Mouse (Mus musculus) CH12.LX (cell line): Measurements from ENCODE around the gene Ppp2ca. TPM values are rescaled to one million over a fixed set of nuclear protein-coding genes. Genes with fewer than 3 reads are reported as not detected.

Experiments
- DNase-seq: peaks from one replicate; pipeline ENCODE4 v3.0.0-alpha.2; 2013; ENCODE audit errors: extremely low read depth
- H3K27ac ChIP-seq: 2 replicates; pipeline ENCODE4 v1.5.1; 2012; ENCODE audit warnings: low read depth, mild to moderate bottlenecking, control low read depth, moderate library complexity; ENCODE audit not compliant: insufficient read depth
- H3K27me3 ChIP-seq: replicated peaks from 2 replicates; pipeline ENCODE3; 2012; ENCODE audit warnings: inconsistent platforms
- H3K36me3 ChIP-seq, 2 experiments: replicated peaks in 1 of 2; 2 replicates each; pipeline versions ENCODE3 to v1.6.1; 2012; ENCODE audit warnings: inconsistent platforms in 1 of 2, low read length in 1 of 2, mild to moderate bottlenecking in 1 of 2, mixed read lengths in 1 of 2, moderate library complexity in 1 of 2; ENCODE audit not compliant: control insufficient read depth in 1 of 2, insufficient read depth in 1 of 2
- H3K4me1 ChIP-seq, 2 experiments: 2 replicates each; pipeline ENCODE4 v1.6.1; 2012; ENCODE audit warnings: inconsistent platforms in 1 of 2, moderate library complexity in 1 of 2; ENCODE audit not compliant: insufficient read depth in 2 of 2, control insufficient read depth in 1 of 2
- H3K4me2 ChIP-seq: 2 replicates; pipeline ENCODE4 v1.6.1; 2012; ENCODE audit warnings: low read depth, mild to moderate bottlenecking, control low read depth; ENCODE audit not compliant: poor library complexity, insufficient read depth, severe bottlenecking
- H3K4me3 ChIP-seq, 3 experiments: fragments of 150-350 bp in 1 of 3; sonication (generic) in 1 of 3; replicated peaks in 1 of 3; 2 replicates each; pipeline versions ENCODE3 to v1.5.1; 2011 to 2012; ENCODE audit warnings: low read depth in 2 of 3, low read length in 2 of 3, mild to moderate bottlenecking in 2 of 3, moderate library complexity in 2 of 3, control low read depth in 1 of 3, improper control_type of control experiment in 1 of 3, inconsistent platforms in 1 of 3, mixed read lengths in 1 of 3; ENCODE audit not compliant: poor library complexity in 1 of 3
- H3K79me2 ChIP-seq: replicated peaks from 2 replicates; pipeline ENCODE4 v1.6.1; 2012; ENCODE audit warnings: mild to moderate bottlenecking, moderate library complexity; ENCODE audit not compliant: control insufficient read depth, poor library complexity, insufficient read depth, severe bottlenecking; ENCODE audit errors: extremely low read depth
- H3K9ac ChIP-seq: 2 replicates; pipeline ENCODE4 v1.6.1; 2012; ENCODE audit warnings: low read depth, mild to moderate bottlenecking, control low read depth, moderate library complexity; ENCODE audit not compliant: insufficient read depth
- H3K9me3 ChIP-seq: replicated peaks from 2 replicates; pipeline ENCODE3; 2012; ENCODE audit warnings: low read length, inconsistent platforms, mixed read lengths
- BHLHE40 ChIP-seq: IDR thresholded peaks from 2 replicates; pipeline ENCODE4 v1.6.1; 2011; ENCODE audit warnings: mild to moderate bottlenecking, low read depth, low read length, improper control_type of control experiment
- CHD1 ChIP-seq: IDR thresholded peaks from 2 replicates; pipeline ENCODE4 v1.6.1; 2012; ENCODE audit warnings: low read depth, low read length, improper control_type of control experiment, inconsistent platforms
- CHD2 ChIP-seq: IDR thresholded peaks from 2 replicates; pipeline ENCODE4 v1.6.1; 2011; ENCODE audit warnings: low read length, improper control_type of control experiment
- ELF1 ChIP-seq: IDR thresholded peaks from 2 replicates; pipeline ENCODE4 v1.6.1; 2014; ENCODE audit warnings: low read depth, mild to moderate bottlenecking, inconsistent platforms, low read length, improper control_type of control experiment
- ETS1 ChIP-seq: conservative IDR thresholded peaks from 2 replicates; pipeline ENCODE4 v1.6.1; 2012; ENCODE audit warnings: low read depth, mild to moderate bottlenecking, inconsistent platforms, low read length, improper control_type of control experiment, moderate library complexity
- GABPA ChIP-seq: IDR thresholded peaks from 2 replicates; pipeline ENCODE4 v1.6.1; 2012; ENCODE audit warnings: low read depth, low read length, improper control_type of control experiment, inconsistent platforms; ENCODE audit not compliant: insufficient replicate concordance
- HCFC1 ChIP-seq: IDR thresholded peaks from 2 replicates; pipeline ENCODE4 v1.6.1; 2012; ENCODE audit warnings: low read depth, mild to moderate bottlenecking, inconsistent platforms, low read length, improper control_type of control experiment
- JUN ChIP-seq: IDR thresholded peaks from 2 replicates; pipeline ENCODE4 v1.6.1; 2011; ENCODE audit warnings: low read depth, mild to moderate bottlenecking, low read length, improper control_type of control experiment, moderate library complexity; ENCODE audit not compliant: insufficient read depth
- JUND ChIP-seq: conservative IDR thresholded peaks from 2 replicates; pipeline ENCODE4 v1.6.1; 2011; ENCODE audit warnings: low read depth, low read length, improper control_type of control experiment
- KAT2A ChIP-seq: IDR thresholded peaks from 2 replicates; pipeline ENCODE4 v1.6.1; 2012; ENCODE audit warnings: low read length, improper control_type of control experiment, inconsistent platforms; ENCODE audit not compliant: insufficient replicate concordance
- MAX ChIP-seq: IDR thresholded peaks from 2 replicates; pipeline ENCODE4 v1.6.1; 2011; ENCODE audit warnings: low read length, improper control_type of control experiment
- MAZ ChIP-seq: IDR thresholded peaks from 2 replicates; pipeline ENCODE4 v1.6.1; 2012; ENCODE audit warnings: low read depth, mild to moderate bottlenecking, inconsistent platforms, low read length, improper control_type of control experiment, moderate library complexity
- MEF2A ChIP-seq: IDR thresholded peaks from 2 replicates; pipeline ENCODE4 v1.6.1; 2014; ENCODE audit warnings: low read depth, mild to moderate bottlenecking, inconsistent platforms, low read length, improper control_type of control experiment, borderline replicate concordance
- MXI1 ChIP-seq: IDR thresholded peaks from 2 replicates; pipeline ENCODE4 v1.6.1; 2011; ENCODE audit warnings: mild to moderate bottlenecking, low read depth, low read length, improper control_type of control experiment
- MYC ChIP-seq: IDR thresholded peaks from 2 replicates; pipeline ENCODE4 v1.6.1; 2011; ENCODE audit warnings: low read depth, mild to moderate bottlenecking, improper control_type of control experiment, low read length
- NELFE ChIP-seq: IDR thresholded peaks from 2 replicates; pipeline ENCODE4 v1.6.1; 2011; ENCODE audit warnings: low read depth, low read length, improper control_type of control experiment
- NRF1 ChIP-seq: IDR thresholded peaks from 2 replicates; pipeline ENCODE4 v1.6.1; 2014; ENCODE audit warnings: low read depth, mild to moderate bottlenecking, inconsistent platforms, low read length, improper control_type of control experiment, moderate library complexity
- PAX5 ChIP-seq: IDR thresholded peaks from 2 replicates; pipeline ENCODE4 v1.6.1; 2012; ENCODE audit warnings: low read length, inconsistent platforms, mixed read lengths
- POLR2A ChIP-seq: IDR thresholded peaks from 2 replicates; pipeline ENCODE4 v1.6.1; 2011; ENCODE audit warnings: low read depth, mild to moderate bottlenecking, improper control_type of control experiment, low read length
- POLR2AphosphoS2 ChIP-seq: IDR thresholded peaks from 2 replicates; pipeline ENCODE4 v1.6.1; 2011; ENCODE audit warnings: low read depth, low read length, improper control_type of control experiment
- TBP ChIP-seq: conservative IDR thresholded peaks from 2 replicates; pipeline ENCODE4 v1.6.1; 2011; ENCODE audit warnings: low read depth, low read length, improper control_type of control experiment
- TCF12 ChIP-seq: IDR thresholded peaks from 2 replicates; pipeline ENCODE4 v1.6.1; 2014; ENCODE audit warnings: low read depth, mild to moderate bottlenecking, inconsistent platforms, low read length, improper control_type of control experiment
- UBTF ChIP-seq: IDR thresholded peaks from 2 replicates; pipeline ENCODE4 v1.6.1; 2012; ENCODE audit warnings: low read depth, mild to moderate bottlenecking, inconsistent platforms, low read length, improper control_type of control experiment, moderate library complexity
- USF1 ChIP-seq: IDR thresholded peaks from 2 replicates; pipeline ENCODE4 v1.6.1; 2014; ENCODE audit warnings: low read depth, mild to moderate bottlenecking, inconsistent platforms, low read length, improper control_type of control experiment
- USF2 ChIP-seq: conservative IDR thresholded peaks from 2 replicates; pipeline ENCODE4 v1.6.1; 2011; ENCODE audit warnings: low read depth, low read length, improper control_type of control experiment
- ZC3H11A ChIP-seq: IDR thresholded peaks from 2 replicates; pipeline ENCODE4 v1.6.1; 2012; ENCODE audit warnings: low read depth, mild to moderate bottlenecking, inconsistent platforms, low read length, improper control_type of control experiment
- ZKSCAN1 ChIP-seq: IDR thresholded peaks from 2 replicates; pipeline ENCODE4 v1.6.1; 2012; ENCODE audit warnings: low read depth, inconsistent platforms, low read length, improper control_type of control experiment, borderline replicate concordance
- ZMIZ1 ChIP-seq: IDR thresholded peaks from 2 replicates; pipeline ENCODE4 v1.6.1; 2012; ENCODE audit warnings: low read depth, mild to moderate bottlenecking, inconsistent platforms, low read length, improper control_type of control experiment
- ZNF384 ChIP-seq: IDR thresholded peaks from 2 replicates; pipeline ENCODE4 v1.6.1; 2012; ENCODE audit warnings: low read depth, low read length, improper control_type of control experiment, inconsistent platforms
- dilution Hi-C: fragments of 300-500 bp; cut with MboI; formaldehyde crosslinking; loops from 2 replicates; pipeline ENCODE4 v1.14.3; 2020; ENCODE audit warnings: low sequenced_read_pairs; ENCODE audit not compliant: extremely low pct_unique_long_range_greater_than_20kb, extremely low pct_ligation_motif_present
- in situ Hi-C: fragments of 300-500 bp; cut with MboI; formaldehyde crosslinking; loops from 3 replicates; pipeline ENCODE4 v1.14.3; 2019; ENCODE audit warnings: low sequenced_read_pairs, low pct_ligation_motif_present, low pct_unique_long_range_greater_than_20kb, mixed read lengths
- polyA plus RNA-seq: library from polyadenylated mRNA; unstranded; fragments of >175 nt; gene quantifications from 2 replicates; pipeline ENCODE4 v1.2.1, GENCODE M21; 2012; ENCODE audit warnings: low read depth; ENCODE audit not compliant: insufficient read length
- total RNA-seq, 2 experiments: library from RNA; depleted of rRNA; stranded (reverse); fragments of 300-350 nt in 1 of 2; fragments of >200 nt in 1 of 2; gene quantifications; 2 replicates each; pipeline ENCODE4 v1.2.3; 2012 to 2014

Ppp2ca gene
- total and polyA plus RNA-seq, 3 experiments = 85.5 to 185 (median 177) TPM

- in situ Hi-C loops (no loop called here), dilution Hi-C loops (no loop called here)
- TF ChIP-seq USF2 = no peak
- no peak for TF ChIP-seq ELF1
- TF ChIP-seq ZNF384 = peak; percentile 82
- no peak overlapping the region for H3K9ac ChIP-seq
- H3K79me2 ChIP-seq = no peaks in the 10 kb centered on the region
- H3K4me2 ChIP-seq = no peak overlapping the region
- no peaks in the 10 kb centered on the region for H3K27me3 ChIP-seq
- H3K27ac ChIP-seq = no peak overlapping the region
- no peaks in the 10 kb centered on the region for H3K9me3 ChIP-seq
- no peak for DNase-seq
- no peak overlapping the region for H3K4me3 ChIP-seq
- H3K4me1 ChIP-seq = peaks cover 20 to 53% of the 10 kb centered on the region in 2 experiments
- H3K36me3 ChIP-seq = no peaks in the 10 kb centered on the region
Observed at GRCm38 (mm10) chr11:52074626-52075470, 23.6 kb upstream of the Ppp2ca start.

GRCm38 (mm10) chr11:52075794-52076633 is 22.5 kb upstream of the Ppp2ca start:
- H3K36me3 ChIP-seq = no peaks in the 10 kb centered on the region
- H3K9ac ChIP-seq = no peak overlapping the region
- dilution Hi-C loops = no loop called here
- in situ Hi-C loops = no loop called here
- H3K27me3 ChIP-seq = no peaks in the 10 kb centered on the region
- peaks cover 24 to 61% of the 10 kb centered on the region in 2 experiments for H3K4me1 ChIP-seq
- peak overlapping the region in 2 of 3 experiments; percentile 3 to 24 for H3K4me3 ChIP-seq
- H3K79me2 ChIP-seq = no peaks in the 10 kb centered on the region
- peak overlapping the region; percentile 18 for H3K27ac ChIP-seq
- DNase-seq = peak; percentile 98
- H3K4me2 ChIP-seq = no peak overlapping the region
- no peaks in the 10 kb centered on the region for H3K9me3 ChIP-seq
- TF ChIP-seq KAT2A = no peak
- no peak for TF ChIP-seq MXI1
- TF ChIP-seq UBTF = no peak
- peak; percentile 88 for TF ChIP-seq MAX
- no peak; the same call in 1 of the 2 replicates for TF ChIP-seq HCFC1
- peak; percentile 89 for TF ChIP-seq JUND
- no peak for TF ChIP-seq NELFE
- TF ChIP-seq MAZ = 0 out of 2 replicates have a peak, but pooled peaks have one; percentile 52
- no peak for TF ChIP-seq ZNF384
- 0 out of 2 replicates have a peak, but pooled peaks have one; percentile 27 for TF ChIP-seq NRF1
- TF ChIP-seq BHLHE40 = peak; percentile 71
- peak; percentile 88 for TF ChIP-seq MEF2A
- TF ChIP-seq TBP = no peak
- no peak for TF ChIP-seq ZKSCAN1
- TF ChIP-seq CHD1 = no peak
- 0 out of 2 replicates have a peak, but pooled peaks have one; percentile 56 for TF ChIP-seq TCF12
- no peak for TF ChIP-seq GABPA
- TF ChIP-seq PAX5 = no peak
- peak; percentile 49 for TF ChIP-seq USF1
- TF ChIP-seq POLR2AphosphoS2 = no peak
- TF ChIP-seq CHD2 = peak; percentile 90
- TF ChIP-seq JUN = peak; percentile 79
- no peak for TF ChIP-seq ZMIZ1
- TF ChIP-seq ZC3H11A = no peak
- TF ChIP-seq ETS1 = peak; percentile 91
- TF ChIP-seq POLR2A = peak; percentile 34; the same call in 1 of the 2 replicates
- 0 out of 2 replicates have a peak, but pooled peaks have one; percentile 42 for TF ChIP-seq MYC
